Mouse (Mus musculus) midbrain, postnatal 0 days (tissue): ENCODE results near the gene Usp12. TPM values are rescaled to one million over a fixed set of nuclear protein-coding genes. Genes with fewer than 3 reads are reported as not detected.

Experiments used
- ATAC-seq: fragments of 200-750 bp; cut with Nextera tagmentation; 2 replicates; pipeline ENCODE4 v1.8.0; 2017; ENCODE audit warnings: moderate number of reproducible peaks, mild to moderate bottlenecking, moderate TSS enrichment, moderate library complexity; ENCODE audit not compliant: low FRiP score
- DNase-seq: peaks from one replicate; pipeline ENCODE4 v3.0.0-alpha.2; 2015; ENCODE audit warnings: low spot score
- H3K27ac ChIP-seq: fragments of 300-500 bp; sonication (generic); 2 replicates; pipeline ENCODE4 v1.5.1; 2014; ENCODE audit warnings: low read depth, mild to moderate bottlenecking, low read length, mixed read lengths
- H3K27me3 ChIP-seq: fragments of 300-500 bp; sonication (generic); 2 replicates; pipeline ENCODE4 v1.6.1; 2014; ENCODE audit warnings: low read length, control low read depth, mixed read lengths; ENCODE audit not compliant: insufficient read depth
- H3K36me3 ChIP-seq: fragments of 300-500 bp; sonication (generic); 2 replicates; pipeline ENCODE4 v1.6.1; 2014; ENCODE audit warnings: low read length, control low read depth, mixed read lengths; ENCODE audit not compliant: insufficient read depth
- H3K4me1 ChIP-seq: fragments of 300-500 bp; sonication (generic); 2 replicates; pipeline ENCODE4 v1.6.1; 2014; ENCODE audit warnings: mild to moderate bottlenecking, control low read depth, antibody characterized with exemption, low read length, mixed read lengths; ENCODE audit not compliant: insufficient read depth
- H3K4me2 ChIP-seq: fragments of 300-500 bp; sonication (generic); 2 replicates; pipeline ENCODE4 v1.6.1; 2014; ENCODE audit warnings: low read depth, mild to moderate bottlenecking, low read length, mixed read lengths; ENCODE audit not compliant: poor library complexity, severe bottlenecking
- H3K4me3 ChIP-seq: fragments of 300-500 bp; sonication (generic); 2 replicates; pipeline ENCODE4 v1.5.1; 2014; ENCODE audit warnings: low read depth, mild to moderate bottlenecking, low read length, moderate library complexity
- H3K9ac ChIP-seq: fragments of 300-500 bp; sonication (generic); replicated peaks from 2 replicates; pipeline ENCODE4 v1.6.1; 2014; ENCODE audit warnings: mild to moderate bottlenecking, low read length, moderate library complexity, mixed read lengths; ENCODE audit not compliant: poor library complexity, severe bottlenecking
- H3K9me3 ChIP-seq: fragments of 300-500 bp; sonication (generic); 2 replicates; pipeline ENCODE4 v1.6.1; 2016; ENCODE audit warnings: low read length, control low read depth
- CTCF ChIP-seq: IDR thresholded peaks from 2 replicates; pipeline ENCODE4 v1.5.1; 2016; ENCODE audit warnings: antibody characterized with exemption, mild to moderate bottlenecking
- WGBS: fragments of 180-500 bp; shearing (Covaris S2); extraction: QIAGEN DNeasy Blood & Tissue Kit; methylation state at CpG from one replicate; pipeline ENCODE4 v1.1.7; 2014; 5-methylcytosine and 5-hydroxymethylcytosine counted together
- polyA plus RNA-seq: library from polyadenylated mRNA; unstranded; fragments of >200 nt; fragmentation: Nextera tagmentation; extraction: Ambion mirVana; gene quantifications from 2 replicates; pipeline ENCODE4 v1.2.1, GENCODE M21; 2015
- total RNA-seq: library from RNA; depleted of rRNA; stranded (reverse); fragments of >200 nt; gene quantifications from 2 replicates; pipeline ENCODE4 v1.2.3, GENCODE M21; 2014

Gene Usp12
- total and polyA plus RNA-seq, 2 experiments from 2014 or later = 14.1 to 24.1 TPM

GRCm38 (mm10) chr5:146794084-146794852, 538 bp downstream of the Usp12 start:
- no peaks in the 10 kb centered on the region for H3K9me3 ChIP-seq
- under 1% methylated on average over 56 of the region's 83 CpGs for WGBS
- peak overlapping the region; percentile 91 for H3K9ac ChIP-seq
- no peaks in the 10 kb centered on the region for H3K27me3 ChIP-seq
- peak overlapping the region; percentile 79 for H3K27ac ChIP-seq
- peaks cover 10% of the 10 kb centered on the region; the same call in 1 of the 2 replicates for H3K4me1 ChIP-seq
- no peaks in the 10 kb centered on the region for H3K36me3 ChIP-seq
- TF ChIP-seq CTCF = no peak
- peak; percentile 21 for DNase-seq
- peak; percentile 50 for ATAC-seq
- peak overlapping the region; percentile 99 for H3K4me3 ChIP-seq
- H3K4me2 ChIP-seq = peak overlapping the region; percentile 85

- DNase-seq (no peak), ATAC-seq (no peak)
- H3K36me3 ChIP-seq = no peaks in the 10 kb centered on the region
- H3K4me3 ChIP-seq = peak overlapping the region; percentile 99
- H3K4me1 ChIP-seq = peaks cover 10% of the 10 kb centered on the region; the same call in 1 of the 2 replicates
- H3K4me2 ChIP-seq = peak overlapping the region; percentile 85
- H3K9ac ChIP-seq = peak overlapping the region; percentile 91
- no peaks in the 10 kb centered on the region for H3K27me3 ChIP-seq
- peak overlapping the region; percentile 79 for H3K27ac ChIP-seq
- no peaks in the 10 kb centered on the region for H3K9me3 ChIP-seq
- no peak for TF ChIP-seq CTCF
- WGBS = 2% methylated on average over 18 of the region's 18 CpGs
Observed at GRCm38 (mm10) chr5:146793630-146794083, 1.1 kb downstream of the Usp12 start.

- TF ChIP-seq CTCF = no peak
Observed at GRCm38 (mm10) chr5:146792140-146792791, 2.5 kb downstream of the Usp12 start.

DNA sequence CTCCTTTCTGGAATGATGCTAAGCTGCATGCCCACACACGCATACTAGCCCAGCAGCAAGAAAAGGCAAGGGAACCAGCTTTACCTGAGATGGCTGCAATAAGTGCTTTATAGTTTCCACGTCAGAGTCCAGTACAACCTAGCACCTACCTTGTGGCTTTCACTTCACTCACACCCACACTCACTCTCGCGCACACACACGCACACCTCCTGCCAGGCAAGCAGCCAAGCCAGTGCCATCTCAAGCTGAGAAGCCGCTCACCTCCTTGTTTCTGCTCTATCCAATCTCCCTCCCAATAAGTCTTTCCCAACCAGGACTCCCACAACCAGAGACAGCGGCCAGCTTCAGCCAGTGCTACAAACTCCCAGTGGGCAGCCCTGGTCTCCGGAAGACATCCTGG, 3.9 kb downstream of the Usp12 start:
- Histone ChIP-seq H3K4me1 (peaks cover 10% of the 10 kb centered on the region; the same call in 1 of the 2 replicates), H3K36me3 (no peaks in the 10 kb centered on the region), H3K4me3 (no peak overlapping the region), H3K9me3 (no peaks in the 10 kb centered on the region), H3K27ac (no peak overlapping the region), H3K27me3 (no peaks in the 10 kb centered on the region), H3K4me2 (no peak overlapping the region), H3K9ac (no peak overlapping the region; the same call in 1 of the 2 replicates)
- DNase-seq (no peak), ATAC-seq (no peak)
- WGBS = 72% methylated on average over 8 of the region's 8 CpGs
- no peak for TF ChIP-seq CTCF

More at GRCm38 (mm10) chr5:146792140-146792791, 2.5 kb downstream of the Usp12 start:
- no peaks in the 10 kb centered on the region for H3K27me3 ChIP-seq
- H3K4me2 ChIP-seq = no peak overlapping the region; the same call in 1 of the 2 replicates
- no peak overlapping the region for H3K27ac ChIP-seq
- no peak overlapping the region for H3K4me3 ChIP-seq
- no peaks in the 10 kb centered on the region for H3K9me3 ChIP-seq
- peaks cover 10% of the 10 kb centered on the region; the same call in 1 of the 2 replicates for H3K4me1 ChIP-seq
- DNase-seq (no peak), ATAC-seq (no peak)
- no peak overlapping the region for H3K9ac ChIP-seq
- no peaks in the 10 kb centered on the region for H3K36me3 ChIP-seq
- 85% methylated on average over 7 of the region's 7 CpGs for WGBS

- DNase-seq (no peak), ATAC-seq (no peak)
- no peak overlapping the region for H3K9ac ChIP-seq
- no peak overlapping the region for H3K27ac ChIP-seq
- peaks cover 10% of the 10 kb centered on the region; the same call in 1 of the 2 replicates for H3K4me1 ChIP-seq
- WGBS = 62% methylated on average over 9 of the region's 9 CpGs
- no peak overlapping the region for H3K4me3 ChIP-seq
- no peaks in the 10 kb centered on the region for H3K27me3 ChIP-seq
- H3K9me3 ChIP-seq = no peaks in the 10 kb centered on the region
- H3K36me3 ChIP-seq = no peaks in the 10 kb centered on the region
- no peak overlapping the region for H3K4me2 ChIP-seq
- TF ChIP-seq CTCF = no peak
Observed at GRCm38 (mm10) chr5:146789413-146789812, 5.4 kb downstream of the Usp12 start.

GRCm38 (mm10) chr5:146786123-146786522, 8.7 kb downstream of the Usp12 start:
- WGBS = 85% methylated on average over 8 of the region's 8 CpGs
- Histone ChIP-seq H3K9me3 (no peaks in the 10 kb centered on the region), H3K27ac (no peak overlapping the region), H3K9ac (no peak overlapping the region), H3K36me3 (0 out of 2 replicates have a peak, but pooled peaks cover 3% of the 10 kb centered on the region), H3K4me1 (peaks cover 1% of the 10 kb centered on the region; the same call in 1 of the 2 replicates), H3K27me3 (no peaks in the 10 kb centered on the region), H3K4me2 (no peak overlapping the region), H3K4me3 (no peak overlapping the region)
- no peak for ATAC-seq
- DNase-seq = no peak
- no peak for TF ChIP-seq CTCF
